Mouse (Mus musculus) intestine, postnatal 0 days (tissue): ENCODE results near the gene Cc2d1b. TPM values are rescaled to one million over a fixed set of nuclear protein-coding genes. Genes with fewer than 3 reads are reported as not detected.

Source experiments
- ATAC-seq: fragments of 200-750 bp; cut with Nextera tagmentation; 2 replicates; pipeline ENCODE4 v1.8.0; 2017; ENCODE audit warnings: mild to moderate bottlenecking, moderate TSS enrichment, moderate library complexity
- H3K27ac ChIP-seq: fragments of 300-500 bp; sonication (generic); 2 replicates; pipeline ENCODE4 v1.5.1; 2014; ENCODE audit warnings: mild to moderate bottlenecking, low read depth, low read length, moderate library complexity
- H3K27me3 ChIP-seq: fragments of 300-500 bp; sonication (generic); replicated peaks from 2 replicates; pipeline ENCODE4 v1.6.1; 2014; ENCODE audit warnings: low read length, mixed read lengths; ENCODE audit not compliant: control insufficient read depth, insufficient read depth
- H3K36me3 ChIP-seq: fragments of 300-500 bp; sonication (generic); 2 replicates; pipeline ENCODE4 v1.6.1; 2014; ENCODE audit warnings: mild to moderate bottlenecking, moderate library complexity; ENCODE audit not compliant: control insufficient read depth, insufficient read depth
- H3K4me1 ChIP-seq: fragments of 300-500 bp; sonication (generic); replicated peaks from 2 replicates; pipeline ENCODE4 v1.6.1; 2014; ENCODE audit warnings: antibody characterized with exemption, low read length, mixed read lengths; ENCODE audit not compliant: control insufficient read depth, insufficient read depth
- H3K4me2 ChIP-seq: fragments of 300-500 bp; sonication (generic); replicated peaks from 2 replicates; pipeline ENCODE4 v1.6.1; 2014; ENCODE audit warnings: low read depth, mild to moderate bottlenecking, moderate library complexity
- H3K4me3 ChIP-seq: fragments of 300-500 bp; sonication (generic); 2 replicates; pipeline ENCODE4 v1.5.1; 2014; ENCODE audit warnings: low read depth, low read length
- H3K9ac ChIP-seq: fragments of 300-500 bp; sonication (generic); 2 replicates; pipeline ENCODE4 v1.6.1; 2014; ENCODE audit warnings: mild to moderate bottlenecking, low read depth, low read length
- H3K9me3 ChIP-seq: fragments of 300-500 bp; sonication (generic); 2 replicates; pipeline ENCODE4 v1.6.1; 2016; ENCODE audit warnings: mixed run types; ENCODE audit not compliant: control insufficient read depth
- CTCF ChIP-seq: sonication (generic); IDR thresholded peaks from 2 replicates; pipeline ENCODE4 v1.5.1; 2016; ENCODE audit warnings: low read depth, mild to moderate bottlenecking, control low read depth, antibody characterized with exemption, moderate library complexity
- WGBS: fragments of 180-500 bp; shearing (Covaris S2); extraction: QIAGEN DNeasy Blood & Tissue Kit; methylation state at CpG from one replicate; pipeline ENCODE4 v1.1.7; 2014; 5-methylcytosine and 5-hydroxymethylcytosine counted together
- polyA plus RNA-seq: library from polyadenylated mRNA; unstranded; fragments of >200 nt; fragmentation: Nextera tagmentation; extraction: Ambion mirVana; gene quantifications from 2 replicates; pipeline ENCODE4 v1.2.1, GENCODE M21; 2015

Gene Cc2d1b
- polyA plus RNA-seq, 1 experiment from 2014 or later = 26.7 TPM

- Histone ChIP-seq H3K4me2 (peak overlapping the region; percentile 81), H3K27me3 (no peaks in the 10 kb centered on the region), H3K36me3 (peaks cover 20% of the 10 kb centered on the region), H3K9ac (peak overlapping the region; percentile 68), H3K4me1 (peaks cover 3% of the 10 kb centered on the region), H3K4me3 (peak overlapping the region; percentile 61), H3K9me3 (no peaks in the 10 kb centered on the region), H3K27ac (peak overlapping the region; percentile 83)
- ATAC-seq = no peak
- 0 out of 2 replicates have a peak, but pooled peaks have one; percentile 2 for TF ChIP-seq CTCF
- WGBS = 15% methylated on average over 8 of the region's 8 CpGs
Measured at GRCm38 (mm10) chr4:108620536-108620935, 796 bp downstream of the Cc2d1b start.

- peaks cover 29% of the 10 kb centered on the region for H3K36me3 ChIP-seq
- no peak for ATAC-seq
- WGBS = 95% methylated on average over 6 of the region's 6 CpGs
- no peak overlapping the region for H3K4me3 ChIP-seq
- H3K27ac ChIP-seq = no peak overlapping the region
- peaks cover 3% of the 10 kb centered on the region for H3K4me1 ChIP-seq
- H3K9me3 ChIP-seq = no peaks in the 10 kb centered on the region
- no peak overlapping the region for H3K4me2 ChIP-seq
- H3K27me3 ChIP-seq = no peaks in the 10 kb centered on the region
- peak; percentile 38; the same call in 1 of the 2 replicates for TF ChIP-seq CTCF
- H3K9ac ChIP-seq = no peak overlapping the region
Measured at GRCm38 (mm10) chr4:108621504-108621903, 1.8 kb downstream of the Cc2d1b start.

GRCm38 (mm10) chr4:108627066-108627465 lies 7.3 kb downstream of the Cc2d1b start:
- no peak for ATAC-seq
- no peaks in the 10 kb centered on the region for H3K4me1 ChIP-seq
- peaks cover 83% of the 10 kb centered on the region for H3K36me3 ChIP-seq
- H3K4me3 ChIP-seq = no peak overlapping the region
- no peaks in the 10 kb centered on the region for H3K9me3 ChIP-seq
- H3K27ac ChIP-seq = no peak overlapping the region
- no peak for TF ChIP-seq CTCF
- H3K27me3 ChIP-seq = no peaks in the 10 kb centered on the region
- 89% methylated on average over 5 of the region's 5 CpGs for WGBS
- H3K9ac ChIP-seq = no peak overlapping the region
- H3K4me2 ChIP-seq = no peak overlapping the region

- 90% methylated on average over 7 of the region's 7 CpGs for WGBS
- H3K4me2 ChIP-seq = no peak overlapping the region
- H3K4me1 ChIP-seq = no peaks in the 10 kb centered on the region
- H3K27ac ChIP-seq = no peak overlapping the region
- no peaks in the 10 kb centered on the region for H3K27me3 ChIP-seq
- no peak for ATAC-seq
- no peaks in the 10 kb centered on the region for H3K9me3 ChIP-seq
- H3K9ac ChIP-seq = no peak overlapping the region
- no peak overlapping the region for H3K4me3 ChIP-seq
- peaks cover 96% of the 10 kb centered on the region for H3K36me3 ChIP-seq
- no peak for TF ChIP-seq CTCF
Measured at GRCm38 (mm10) chr4:108629363-108629880, 9.7 kb downstream of the Cc2d1b start.

- H3K27ac ChIP-seq = no peak overlapping the region
- no peaks in the 10 kb centered on the region for H3K27me3 ChIP-seq
- no peak overlapping the region for H3K4me2 ChIP-seq
- WGBS = 92% methylated on average over 9 of the region's 9 CpGs
- no peaks in the 10 kb centered on the region for H3K9me3 ChIP-seq
- TF ChIP-seq CTCF = no peak
- no peaks in the 10 kb centered on the region for H3K4me1 ChIP-seq
- ATAC-seq = no peak
- H3K9ac ChIP-seq = no peak overlapping the region
- peaks cover 96% of the 10 kb centered on the region for H3K36me3 ChIP-seq
- H3K4me3 ChIP-seq = no peak overlapping the region
Measured at GRCm38 (mm10) chr4:108630096-108630495, 10.4 kb downstream of the Cc2d1b start.

- Histone ChIP-seq H3K9ac (no peak overlapping the region), H3K36me3 (peaks cover 92% of the 10 kb centered on the region), H3K4me2 (no peak overlapping the region), H3K4me1 (no peaks in the 10 kb centered on the region), H3K27ac (no peak overlapping the region), H3K4me3 (no peak overlapping the region), H3K9me3 (no peaks in the 10 kb centered on the region), H3K27me3 (no peaks in the 10 kb centered on the region)
- 92% methylated on average over 4 of the region's 4 CpGs for WGBS
- ATAC-seq = no peak
- no peak for TF ChIP-seq CTCF
Measured at GRCm38 (mm10) chr4:108631616-108632015, 11.9 kb downstream of the Cc2d1b start.

- H3K4me3 ChIP-seq = no peak overlapping the region
- no peak overlapping the region for H3K9ac ChIP-seq
- H3K27me3 ChIP-seq = no peaks in the 10 kb centered on the region
- no peaks in the 10 kb centered on the region for H3K4me1 ChIP-seq
- no peak overlapping the region for H3K27ac ChIP-seq
- H3K36me3 ChIP-seq = peaks cover 79% of the 10 kb centered on the region
- no peak for TF ChIP-seq CTCF
- WGBS = 86% methylated on average over 12 of the region's 12 CpGs
- no peaks in the 10 kb centered on the region for H3K9me3 ChIP-seq
- no peak for ATAC-seq
- no peak overlapping the region for H3K4me2 ChIP-seq
Measured at GRCm38 (mm10) chr4:108633703-108634102, 14.0 kb downstream of the Cc2d1b start.
